In the genomic region with DNA sequence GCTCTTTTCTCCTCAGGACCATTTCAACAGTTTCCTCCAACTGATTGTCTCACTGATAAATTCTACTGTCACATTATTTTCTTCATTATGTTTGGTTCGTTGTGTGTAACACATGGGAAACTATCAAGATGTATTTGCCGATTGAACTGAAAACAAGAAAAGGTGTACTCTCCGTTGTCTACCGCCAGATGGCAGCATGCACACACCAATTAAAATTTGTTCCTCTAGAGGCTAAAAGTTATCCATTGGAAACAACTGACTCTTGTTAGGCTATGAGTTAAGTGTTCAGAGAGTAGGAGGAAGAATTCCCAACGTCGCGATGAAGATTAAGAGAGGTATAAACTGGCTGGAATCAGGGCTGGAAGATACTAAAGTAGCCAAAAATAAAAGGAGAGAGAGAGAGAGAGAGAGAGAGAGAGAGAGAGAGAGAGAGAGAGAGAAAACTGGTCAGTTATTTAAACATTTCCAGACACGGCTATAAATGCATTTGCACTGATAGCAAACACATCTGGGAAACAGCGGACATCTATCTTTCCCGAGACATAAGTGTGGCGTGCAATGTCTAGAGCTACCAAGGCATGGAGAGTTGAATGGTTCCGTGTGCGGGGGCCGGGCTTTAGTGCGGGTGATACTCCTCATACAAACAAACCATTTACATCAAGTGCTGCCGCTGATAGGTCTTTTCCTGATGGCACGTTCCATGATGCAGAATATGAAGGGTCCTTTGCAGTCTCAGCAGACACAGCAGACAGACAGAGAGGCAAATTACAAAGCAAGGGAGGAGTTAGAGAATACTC, we compare ENCODE assay signal across 8 mouse cellular contexts.
A peak's percentile ranks its signal among the peaks of the same experiment; 100 is the strongest.
DNase-seq lines count a peak whose midpoint lies in the region; ATAC-seq and TF ChIP-seq lines count a peak whose summit lies in the region.

No protein-coding gene starts in this region.

- no peak overlapping the region for H3K9ac ChIP-seq in kidney, embryonic 14.5 days (ENCODE audit: low read depth, low read length)
- H3K9ac ChIP-seq in ES-E14 (ENCODE audit: insufficient read depth, low read depth, low read length, poor library complexity, severe bottlenecking), result no peak overlapping the region

- 35% methylated on average over 17 of the region's 17 CpGs for WGBS in kidney, embryonic 14.5 days
- WGBS in cerebellum, adult 2 months, result 46% methylated on average over 17 of the region's 17 CpGs

- ATAC-seq in kidney, embryonic 14.5 days (ENCODE audit: low FRiP score, low TSS enrichment), result no peak

- DNase-seq in kidney, adult 18-20 months, result peak; percentile 23
- DNase-seq in ES-E14 (ENCODE audit: low read depth, low spot score), result peak; percentile 46
- DNase-seq in cerebellum, adult 2 months, result peak; percentile 31 to 44
- peak; percentile 55 for DNase-seq in gastrocnemius, postnatal 10 days
- DNase-seq in kidney, postnatal 25 days, result peak; percentile 39 to 55
- peak; percentile 85 for DNase-seq in mesoderm, embryonic 11.5 days (ENCODE audit: low read depth, low spot score)

- no peak overlapping the region; the same call in 1 of the 2 replicates for H3K4me2 ChIP-seq in kidney, embryonic 14.5 days (replicated peaks; ENCODE audit: low read depth, low read length)

- no peak overlapping the region for H3K27ac ChIP-seq in kidney, embryonic 14.5 days (ENCODE audit: low read depth, low read length)
- H3K27ac ChIP-seq in ES-E14 (ENCODE audit: insufficient read depth, low read depth, low read length, poor library complexity, severe bottlenecking), result no peak overlapping the region
- H3K27ac ChIP-seq in cerebellum, adult 2 months (ENCODE audit: insufficient read depth, low read length), result no peak overlapping the region
- H3K27ac ChIP-seq in testis, adult 2 months (ENCODE audit: control insufficient read depth, insufficient read depth, low read depth, low read length), result no peak overlapping the region

- TF ChIP-seq POLR2A in cerebellum, adult 2 months (IDR thresholded peaks at IDR 0.05; ENCODE audit: borderline replicate concordance, insufficient read depth, low read length), result no peak
- no peak for TF ChIP-seq POLR2A in testis, adult 2 months (IDR thresholded peaks at IDR 0.05; ENCODE audit: control insufficient read depth, low read depth, low read length)

- peak; percentile 43; the same call in 1 of the 2 replicates for TF ChIP-seq CTCF in cerebellum, adult 2 months (IDR thresholded peaks at IDR 0.05; ENCODE audit: borderline replicate concordance, insufficient read depth, low read depth, low read length)
- TF ChIP-seq CTCF in testis, adult 2 months (IDR thresholded peaks at IDR 0.05; ENCODE audit: control insufficient read depth, insufficient read depth, insufficient replicate concordance, low read depth, low read length), result peak; percentile 18; the same call in 1 of the 2 replicates

- no peak overlapping the region for H3K4me3 ChIP-seq in kidney, embryonic 14.5 days (ENCODE audit: low read length)
- H3K4me3 ChIP-seq in ES-E14 (ENCODE audit: insufficient read depth in 1 of 2, low read depth in 1 of 2, low read length in 2 of 2, poor library complexity in 1 of 2, severe bottlenecking in 1 of 2), result no peak overlapping the region
- no peak overlapping the region for H3K4me3 ChIP-seq in cerebellum, adult 2 months (replicated peaks; ENCODE audit: insufficient read depth, low read depth, low read length)
- no peak overlapping the region for H3K4me3 ChIP-seq in testis, adult 2 months (ENCODE audit: control insufficient read depth, low read depth, low read length)

- H3K27me3 ChIP-seq in kidney, embryonic 14.5 days (ENCODE audit: control insufficient read depth, insufficient read depth, low read length), result 0 out of 2 replicates have a peak, but pooled peaks cover 6% of the 10 kb centered on the region
- H3K27me3 ChIP-seq in cerebellum, adult 2 months (ENCODE audit: control insufficient read depth, insufficient read depth, low read length), result no peaks in the 10 kb centered on the region
- H3K27me3 ChIP-seq in testis, adult 2 months (ENCODE audit: control insufficient read depth, insufficient read depth, low read length), result no peaks in the 10 kb centered on the region

- no peaks in the 10 kb centered on the region for H3K4me1 ChIP-seq in kidney, embryonic 14.5 days (ENCODE audit: control insufficient read depth, insufficient read depth, low read length)
- H3K4me1 ChIP-seq in ES-E14 (ENCODE audit: control insufficient read depth in 2 of 2, insufficient read depth in 2 of 2, low read length in 2 of 2, poor library complexity in 1 of 2), result no peaks in the 10 kb centered on the region
- no peaks in the 10 kb centered on the region for H3K4me1 ChIP-seq in cerebellum, adult 2 months (ENCODE audit: control insufficient read depth, insufficient read depth, low read length)
- no peaks in the 10 kb centered on the region for H3K4me1 ChIP-seq in testis, adult 2 months (ENCODE audit: control insufficient read depth, insufficient read depth, low read length)

- no peaks in the 10 kb centered on the region for H3K36me3 ChIP-seq in kidney, embryonic 14.5 days (ENCODE audit: control insufficient read depth, insufficient read depth, low read length)
- H3K36me3 ChIP-seq in ES-E14 (ENCODE audit: control insufficient read depth, insufficient read depth, low read length, poor library complexity, severe bottlenecking), result no peaks in the 10 kb centered on the region
- no peaks in the 10 kb centered on the region for H3K36me3 ChIP-seq in testis, adult 2 months (ENCODE audit: control insufficient read depth, insufficient read depth, low read length)

- H3K9me3 ChIP-seq in kidney, embryonic 14.5 days (ENCODE audit: control insufficient read depth, low read length), result no peaks in the 10 kb centered on the region
- H3K9me3 ChIP-seq in ES-E14 (ENCODE audit: control insufficient read depth, insufficient read depth, low read depth, low read length), result no peaks in the 10 kb centered on the region

- in situ Hi-C loops in ES-E14 (cut with MboI; ENCODE audit: low sequenced_read_pairs in 2 of 2, unreplicated experiment in 2 of 2), result loop anchor here (10.0 to 25.0 kb wide), 2 partner anchors 1626 to 1629 kb away; no protein-coding TSS in a partner anchor

TF ChIP-seq in ES-E14, 5 proteins besides CTCF, POLR2A, EP300 and RAD21:
- peak; percentile 73 for TF ChIP-seq ZC3H11A (IDR thresholded peaks at IDR 0.05; ENCODE audit: borderline replicate concordance, low read depth, low read length)
- TF ChIP-seq HCFC1 (IDR thresholded peaks at IDR 0.05; ENCODE audit: borderline replicate concordance, insufficient read depth, low read length), result no peak
- TF ChIP-seq CHD2 (IDR thresholded peaks at IDR 0.05; ENCODE audit: low read depth, low read length), result no peak
TF ChIP-seq in ES-E14: peak in this region for 1.

Comparison
In these comparisons a context has a peak if more than half of its experiments do, and no peak if none do; other contexts are left out.
1. DNase-seq: peak in every context shown above with its lines; median percentile 85 in mesoderm, embryonic 11.5 days; 55 in gastrocnemius, postnatal 10 days; 47 in kidney, postnatal 25 days; 46 in ES-E14; 38 in cerebellum, adult 2 months; 23 in kidney, adult 18-20 months.